Mouse (Mus musculus) common myeloid progenitor, adult 5-6 weeks (primary cell): ENCODE measurements around the gene Cybc1. TPM values are rescaled to one million over a fixed set of nuclear protein-coding genes. Genes with fewer than 3 reads are reported as not detected.

Experiments used
- ATAC-seq: replicated peaks from 2 replicates; pipeline ENCODE4 v1.8.0; 2016; ENCODE audit warnings: low read depth, mild to moderate bottlenecking, moderate TSS enrichment, inconsistent platforms; ENCODE audit not compliant: poor library complexity, severe bottlenecking
- total RNA-seq: library from RNA; stranded (forward); fragments of 200-1000, 187-1606 nt; gene quantifications from 2 replicates; pipeline ENCODE4 v1.2.3, GENCODE M21; 2017

The Cybc1 gene
- 22.7 and 30.2 TPM in 2 replicates for total RNA-seq

DNA sequence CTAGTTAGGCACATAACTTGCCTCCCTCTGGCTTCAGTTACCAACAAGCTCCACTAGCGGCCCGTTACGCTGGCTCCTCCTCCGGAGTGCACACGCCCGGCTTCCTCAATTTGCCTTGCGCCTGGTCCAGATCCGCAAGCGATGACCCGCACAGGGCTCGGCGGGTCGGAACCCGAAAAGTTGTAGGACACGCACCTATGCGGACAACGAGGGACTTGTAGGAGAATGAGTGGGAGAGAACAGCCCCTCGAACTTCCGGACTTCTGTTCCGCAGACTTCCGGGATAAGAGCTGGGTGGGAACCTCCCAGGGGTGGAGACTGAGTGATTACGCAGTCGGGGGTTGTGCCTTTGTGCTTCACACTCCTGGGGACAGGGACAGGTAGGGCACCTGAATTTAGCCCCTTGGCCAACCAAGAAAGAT, at the start of gene Cybc1:
Cybc1 (minus strand) TSS at position 305 of the 422 bp plus-strand sequence.
- ATAC-seq, result peak; percentile 86

DNA sequence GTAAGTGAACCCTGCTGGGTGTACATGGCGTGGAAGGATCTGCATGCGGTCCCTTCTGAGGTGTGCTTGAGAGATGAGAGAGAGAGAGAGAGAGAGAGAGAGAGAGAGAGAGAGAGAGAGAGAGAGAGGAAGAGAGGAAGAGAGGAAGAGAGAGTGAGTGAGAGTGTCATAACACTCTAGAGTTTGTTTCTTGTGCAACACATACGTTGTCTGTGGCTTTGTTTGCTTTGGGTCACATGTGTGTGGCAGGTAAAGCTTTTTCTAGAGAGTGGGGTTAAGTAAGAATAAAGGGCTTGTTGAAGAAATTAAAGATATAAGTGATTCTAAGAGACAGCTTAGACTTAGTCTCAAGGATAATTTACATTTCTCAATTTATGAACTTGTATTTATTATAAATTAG, 48.9 kb upstream of the Cybc1 start:
- no peak for ATAC-seq

DNA sequence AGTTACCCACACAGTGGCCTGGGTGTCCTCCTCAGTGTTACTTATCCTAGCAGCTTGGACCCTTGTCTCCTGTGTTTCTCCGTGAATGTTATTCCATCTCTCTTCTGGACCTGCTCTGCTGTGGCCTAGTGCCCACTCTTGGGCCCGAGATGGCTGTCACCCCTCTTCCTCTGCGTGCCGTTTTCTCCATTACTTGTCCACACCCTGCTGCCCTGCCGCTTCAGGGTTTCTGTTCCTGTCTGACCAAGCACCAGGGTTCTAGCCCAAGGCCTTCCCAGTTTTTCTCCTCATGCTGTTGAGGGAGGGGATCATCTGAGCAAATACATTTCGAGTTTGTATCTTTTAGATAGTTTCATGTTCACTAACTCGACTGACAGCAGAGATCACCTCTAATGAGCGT, 48.4 kb upstream of the Cybc1 start:
- no peak for ATAC-seq

DNA sequence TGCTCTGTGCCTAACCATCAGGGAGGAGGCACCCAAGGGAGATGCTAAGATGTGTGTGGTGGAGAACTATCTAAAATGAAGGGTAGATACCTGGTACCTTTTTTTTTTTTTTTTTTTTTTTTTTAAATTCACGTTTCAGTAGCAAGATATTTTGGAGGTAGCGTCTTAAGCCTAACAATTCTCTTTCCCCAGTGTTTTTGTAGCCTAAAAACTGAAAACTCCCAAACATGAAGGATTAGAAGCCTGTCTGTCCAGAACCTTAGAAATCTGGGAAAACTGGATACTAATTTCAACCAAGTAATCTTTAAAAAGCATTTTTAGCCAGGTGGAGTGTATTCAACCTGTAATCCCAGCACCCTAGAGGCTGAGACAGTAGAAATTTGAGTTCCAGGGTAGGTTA, 32.0 kb upstream of the Cybc1 start:
- no peak for ATAC-seq

DNA sequence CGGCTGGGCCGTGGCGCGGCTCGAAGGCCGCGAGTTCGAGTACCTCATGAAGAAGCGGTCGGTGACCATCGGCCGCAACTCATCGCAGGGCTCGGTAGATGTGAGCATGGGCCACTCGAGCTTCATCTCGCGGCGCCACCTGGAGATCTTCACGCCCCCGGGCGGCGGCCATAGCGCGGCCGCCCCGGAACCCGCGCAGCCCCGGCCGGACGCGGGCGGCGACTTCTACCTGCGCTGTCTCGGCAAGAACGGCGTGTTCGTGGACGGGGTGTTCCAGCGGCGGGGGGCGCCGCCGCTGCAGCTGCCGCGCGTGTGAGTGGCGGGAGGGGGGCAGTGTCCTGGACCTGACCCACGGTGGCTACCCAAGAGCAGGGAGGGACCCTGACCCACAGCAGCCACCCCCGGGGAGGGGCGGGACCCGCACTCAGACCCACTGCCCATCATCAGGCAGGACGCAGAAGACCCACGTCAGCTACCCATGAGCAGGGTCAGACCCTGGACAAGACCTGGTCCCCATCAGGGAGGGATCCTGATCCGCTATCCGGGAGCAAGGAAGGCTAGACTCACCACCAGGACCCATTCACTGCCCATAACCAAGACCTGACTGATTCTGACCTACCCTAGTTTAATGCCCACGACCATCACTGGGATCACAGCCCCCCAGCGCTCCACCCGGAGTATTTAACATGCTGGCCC, 31.2 kb upstream of the Cybc1 start:
- 0 out of 2 replicates have a peak, but pooled peaks have one; percentile 16 for ATAC-seq

DNA sequence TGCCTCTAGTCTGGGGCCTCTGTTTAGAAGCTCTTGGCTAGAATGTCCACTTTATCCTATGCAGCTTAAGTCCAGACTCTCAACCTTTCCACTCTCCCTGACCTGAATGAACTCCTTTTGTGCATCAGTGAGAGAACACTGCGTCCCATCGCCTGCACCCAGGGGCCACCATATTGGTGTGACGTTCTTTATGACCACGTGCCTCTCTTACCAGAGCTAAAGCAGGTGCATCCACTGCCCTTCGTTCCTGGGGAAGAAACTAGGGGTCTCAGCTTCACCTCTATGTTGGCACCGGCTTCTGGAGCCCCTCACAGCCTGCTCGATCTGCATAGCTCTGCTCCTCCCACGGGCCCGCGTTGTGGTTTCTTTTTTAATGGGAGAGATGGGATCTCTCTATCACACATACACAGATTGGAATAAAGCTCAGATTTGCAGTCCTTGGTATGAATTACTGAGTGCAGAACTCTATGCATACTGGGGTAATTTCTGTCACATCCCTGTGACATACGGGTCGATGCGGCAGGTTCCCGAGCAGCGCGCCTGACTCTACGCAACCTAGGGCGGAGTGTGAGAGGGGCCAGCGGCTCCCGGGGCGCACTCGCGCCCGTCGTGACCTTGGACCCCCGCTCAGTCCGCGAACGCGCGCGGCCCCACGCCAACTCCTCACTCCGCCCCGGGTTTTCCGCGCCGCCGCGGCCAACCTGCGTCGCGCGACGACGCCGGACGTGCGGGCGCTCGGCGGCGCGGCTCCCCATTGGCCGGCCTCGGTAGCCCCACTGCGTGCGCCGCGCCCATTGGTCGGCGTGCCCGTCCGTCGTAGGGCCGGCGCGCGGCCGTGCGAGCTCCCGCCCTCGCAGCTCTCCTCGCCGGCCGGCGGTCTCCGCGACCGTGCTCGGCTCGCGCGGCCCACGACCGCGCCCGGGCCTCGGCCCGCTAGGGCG, 30.3 kb upstream of the Cybc1 start, which contains the start of gene Foxk2:
Foxk2 (plus strand) TSS at position 831 of the 941 bp plus-strand sequence.
- peak; percentile 91 for ATAC-seq

DNA sequence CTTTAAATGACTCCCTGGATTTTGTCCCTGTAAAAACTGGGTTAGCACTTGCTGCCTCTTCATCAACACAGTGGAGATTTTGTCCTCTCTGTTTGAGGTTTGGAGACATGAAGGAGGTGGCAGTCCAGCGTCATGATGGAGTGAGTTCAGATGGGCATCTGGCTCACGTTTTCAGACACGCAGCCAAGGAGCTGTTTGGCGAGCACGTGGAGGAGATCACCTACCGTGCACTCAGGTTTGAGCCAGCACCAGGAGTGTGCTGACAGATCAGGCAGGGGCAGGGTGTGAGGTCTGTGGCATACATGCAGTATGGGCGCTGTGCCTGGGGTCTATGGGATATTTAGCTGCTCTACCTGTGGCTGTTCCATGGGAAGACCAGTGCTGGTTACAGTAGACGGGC, 21.1 kb upstream of the Cybc1 start:
- no peak for ATAC-seq

DNA sequence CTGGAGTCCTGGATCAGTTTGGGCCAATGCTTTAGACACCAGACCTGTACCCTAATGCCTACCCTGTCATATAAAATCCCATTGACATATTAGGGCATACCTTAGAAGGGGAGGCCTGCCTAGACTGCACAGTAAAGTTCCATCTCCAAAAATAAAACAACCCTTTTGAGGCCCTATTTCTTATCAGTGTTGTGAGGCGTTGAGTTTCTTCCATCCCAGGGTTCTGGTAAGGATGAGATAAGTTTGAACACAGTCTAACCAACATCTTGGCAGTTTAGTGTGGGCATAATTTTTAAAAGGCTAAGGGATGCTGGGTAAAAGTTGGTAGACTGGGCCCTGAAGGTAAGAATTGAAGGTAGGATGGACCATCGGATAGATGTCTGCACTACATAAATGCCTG, 10.5 kb upstream of the Cybc1 start:
- no peak; the same call in 1 of the 2 replicates for ATAC-seq

DNA sequence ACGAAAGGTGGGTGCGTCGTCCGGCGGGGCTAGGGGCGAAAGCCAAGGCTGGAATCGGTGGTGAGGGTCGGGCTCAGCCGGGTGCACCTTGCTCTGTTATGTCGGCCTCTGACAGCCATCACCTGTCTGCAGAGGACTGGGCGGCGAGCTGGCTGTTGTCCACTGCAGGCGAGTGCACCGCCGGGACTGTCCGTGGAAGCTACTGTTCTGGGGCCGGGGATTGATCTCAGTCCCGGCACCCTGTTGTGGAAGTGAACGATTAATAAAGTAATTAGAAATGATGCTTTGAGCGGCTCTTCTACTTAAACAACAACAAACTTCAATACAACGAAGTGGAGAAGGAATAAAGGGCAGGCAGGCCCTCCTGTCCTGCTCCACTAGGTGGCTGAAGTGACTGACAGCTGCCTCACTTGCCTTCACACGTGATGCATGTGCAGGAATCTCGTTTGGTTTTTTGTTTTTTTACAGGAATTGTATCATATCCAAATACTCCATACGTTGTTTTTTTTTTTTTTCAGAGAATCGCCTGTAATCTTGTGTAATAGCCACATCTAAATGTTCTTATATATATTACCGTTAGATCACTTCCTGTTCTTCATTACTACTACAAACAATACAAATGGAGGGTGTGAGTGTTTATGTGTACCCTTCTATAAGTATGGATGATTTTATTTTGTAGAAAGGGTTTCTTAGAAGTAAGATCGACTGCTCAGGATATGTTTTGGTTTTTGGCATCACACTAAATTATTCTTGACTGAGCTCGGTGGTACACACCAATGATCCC, 8.4 kb upstream of the Cybc1 start:
- ATAC-seq, result no peak; the same call in 1 of the 2 replicates

DNA sequence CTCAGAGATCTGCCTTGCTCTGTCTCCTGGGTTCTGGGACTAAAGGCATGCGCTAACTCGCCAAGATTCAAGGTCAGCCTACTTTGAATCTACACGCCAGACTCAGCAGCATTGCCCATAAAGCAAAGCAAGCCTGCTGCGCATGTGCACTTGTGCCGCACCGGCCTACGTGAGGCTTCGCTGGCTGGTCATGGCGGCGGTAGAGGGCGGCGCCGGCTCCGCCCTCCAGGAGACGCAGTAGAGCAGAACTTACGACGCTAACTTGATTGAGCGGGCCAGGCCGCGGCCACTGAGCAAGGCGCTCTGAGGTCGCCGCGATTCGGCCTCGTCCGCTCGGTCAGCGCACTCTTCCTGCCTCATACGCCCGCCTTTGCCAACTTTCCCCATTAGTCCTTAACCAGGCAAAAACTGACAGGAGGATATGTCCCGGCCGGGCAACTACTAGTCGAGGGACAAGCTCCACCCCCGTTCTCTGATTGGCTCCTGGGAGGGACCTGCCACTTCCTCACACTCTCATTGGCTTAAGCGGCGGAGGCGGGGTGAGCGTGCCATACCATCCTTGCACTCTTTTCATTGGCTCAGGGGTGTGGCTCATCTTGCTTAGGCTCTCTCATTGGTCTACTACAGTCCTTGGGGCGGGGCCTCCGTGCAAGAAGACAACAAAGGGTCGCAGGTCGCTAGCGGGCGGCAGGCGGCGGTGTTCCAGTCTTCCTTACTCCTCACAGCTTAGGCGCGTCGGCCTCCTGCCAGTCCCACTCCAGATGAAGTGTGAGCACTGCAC, 7.6 kb upstream of the Cybc1 start, which contains the start of gene Narf:
Narf (plus strand) TSS at position 690 of the 781 bp plus-strand sequence.
- ATAC-seq, result peak; percentile 91

DNA sequence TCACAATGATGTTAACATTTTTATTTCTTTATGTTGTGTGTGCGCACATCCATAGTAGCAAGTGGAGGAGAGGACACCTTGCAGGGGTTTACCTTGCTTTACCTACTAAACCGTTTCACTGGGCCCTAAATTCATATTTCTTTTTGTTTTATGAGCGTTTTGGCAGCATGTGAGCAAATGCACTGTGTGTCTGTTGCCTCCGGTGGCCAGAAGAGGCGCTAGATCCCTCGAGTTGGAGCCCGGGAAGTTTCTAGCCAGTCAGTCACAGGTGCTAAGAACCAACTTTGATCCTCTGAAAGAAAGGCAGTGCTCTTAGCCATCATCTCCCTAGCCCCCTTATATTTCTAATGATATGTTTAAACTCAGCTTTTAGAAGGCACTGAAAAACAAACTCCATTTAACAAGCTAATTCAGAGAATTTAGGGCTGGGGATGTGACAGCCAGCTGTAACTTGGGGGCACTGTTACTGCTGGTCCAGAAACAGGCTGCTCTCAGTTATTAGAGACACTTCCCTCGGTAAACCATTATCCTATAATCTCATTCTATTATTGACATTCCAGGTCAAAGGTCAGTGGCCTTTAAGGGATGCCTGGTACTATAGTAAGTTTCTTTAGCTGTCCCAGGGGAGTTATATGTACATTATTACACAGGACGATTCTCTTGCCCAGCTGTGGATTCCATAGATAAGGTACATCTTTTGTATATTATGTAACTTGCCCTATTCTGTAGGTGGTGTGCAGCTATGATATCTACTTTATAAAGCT, 6.5 kb upstream of the Cybc1 start:
- no peak for ATAC-seq

DNA sequence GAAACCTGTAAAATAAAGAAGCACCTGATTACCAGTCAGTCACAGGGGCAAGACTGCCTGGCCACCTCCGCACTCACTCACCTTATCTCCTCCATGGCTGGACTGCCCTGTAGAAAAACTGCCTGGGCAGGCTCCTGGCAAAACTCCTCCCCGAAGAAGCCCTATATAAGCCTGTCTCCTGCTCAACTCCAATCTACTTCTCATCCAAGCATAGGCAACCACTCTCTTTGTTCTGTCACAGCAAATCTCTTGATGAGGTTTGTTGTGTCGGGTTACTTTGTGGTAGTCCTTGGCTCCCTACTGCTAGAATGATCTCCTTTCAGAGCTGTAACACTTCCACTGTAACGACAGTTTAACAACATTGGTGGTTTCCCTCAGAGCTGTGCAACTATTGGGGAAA, 3.6 kb upstream of the Cybc1 start:
- no peak for ATAC-seq

DNA sequence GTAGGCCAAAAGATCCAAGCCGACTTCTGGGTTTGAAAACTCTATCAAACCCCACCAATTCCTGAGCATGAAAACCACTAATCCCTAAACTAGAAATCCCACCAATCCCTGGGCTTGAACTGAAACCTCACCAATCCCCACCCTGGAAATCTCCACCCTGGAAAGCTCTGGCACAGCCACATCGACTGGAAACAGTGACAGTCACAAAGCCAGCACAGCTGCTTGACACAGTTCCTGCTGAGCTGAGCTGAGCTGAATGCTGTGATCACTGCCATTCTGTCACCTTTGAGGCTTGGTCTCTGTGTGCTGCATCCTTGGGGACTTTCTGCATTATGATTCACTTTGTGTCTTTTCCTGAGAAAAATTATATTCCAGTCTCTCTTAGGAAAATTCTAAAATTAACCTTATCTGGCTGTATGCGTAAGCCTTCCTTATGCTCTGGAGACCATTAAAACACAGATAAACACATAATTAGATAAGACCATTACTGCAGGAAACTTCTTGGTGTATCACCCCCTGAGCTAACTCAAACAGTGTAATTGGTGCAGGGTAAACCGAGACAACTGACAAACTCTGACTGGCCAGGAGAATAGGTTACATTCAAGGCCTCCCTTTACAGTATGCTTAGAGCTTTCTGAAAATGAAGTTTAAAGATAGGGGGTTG, 2.6 kb upstream of the Cybc1 start:
- ATAC-seq, result no peak

DNA sequence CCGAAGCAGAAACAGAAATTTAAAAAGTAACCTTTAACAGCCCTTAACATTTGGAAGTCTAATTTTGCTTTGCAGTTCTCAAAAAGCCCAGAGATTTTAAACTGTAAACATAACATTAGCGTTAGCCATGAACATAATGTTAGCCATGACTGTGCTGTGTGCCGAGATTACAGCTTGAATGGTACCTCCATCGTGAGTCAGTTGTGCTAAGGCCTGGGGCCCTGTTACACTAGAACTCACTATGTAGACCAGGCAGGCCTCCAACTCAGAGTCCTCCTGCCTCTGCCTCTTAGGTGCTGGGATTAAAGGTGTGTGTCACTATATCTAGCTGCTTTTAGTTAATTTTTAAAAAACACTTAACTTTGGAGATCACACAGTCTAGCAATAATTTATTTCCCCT, 2.1 kb upstream of the Cybc1 start:
- ATAC-seq, result no peak

DNA sequence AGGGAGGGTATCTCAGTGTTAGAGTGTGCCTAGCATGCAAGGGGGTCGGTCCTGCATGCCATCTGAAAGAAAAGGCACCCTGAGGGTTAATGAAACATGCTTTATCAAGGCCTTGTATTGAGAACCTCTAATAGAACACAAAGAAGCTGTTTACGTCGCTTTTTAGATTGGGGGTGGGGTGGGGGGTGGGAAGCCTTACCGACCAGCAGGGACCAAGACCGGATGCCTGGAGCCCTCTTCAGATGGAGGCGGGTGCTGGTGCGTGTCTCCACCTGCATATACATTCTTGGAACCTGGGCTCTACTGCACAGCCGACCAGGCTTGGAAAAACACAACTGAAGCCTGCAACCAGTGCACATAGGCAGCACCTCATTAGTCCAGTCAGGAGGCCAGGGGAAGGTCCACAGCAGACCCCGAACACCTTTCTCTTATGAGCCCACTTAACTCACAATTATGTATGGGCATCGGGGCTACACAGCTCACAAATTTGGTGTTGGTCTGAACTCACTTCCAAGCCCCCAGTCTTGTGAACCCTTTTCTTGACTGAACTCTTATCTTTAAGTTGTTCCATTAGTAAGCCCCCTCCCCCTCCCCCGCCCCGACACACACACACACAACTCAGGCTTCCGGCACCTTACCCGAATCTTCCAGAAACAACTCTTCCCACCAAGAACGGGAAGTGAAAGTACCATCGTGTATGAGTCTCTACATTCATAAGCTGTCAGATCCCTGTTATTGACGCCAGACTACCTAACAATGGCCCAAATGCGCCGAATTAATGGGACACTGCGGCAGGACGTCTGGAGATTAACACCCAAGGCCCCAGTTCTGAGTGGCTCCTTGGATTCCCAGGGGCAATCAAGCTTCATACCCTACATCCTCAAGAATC, 749 bp downstream of the Cybc1 start:
- peak; percentile 64 for ATAC-seq

DNA sequence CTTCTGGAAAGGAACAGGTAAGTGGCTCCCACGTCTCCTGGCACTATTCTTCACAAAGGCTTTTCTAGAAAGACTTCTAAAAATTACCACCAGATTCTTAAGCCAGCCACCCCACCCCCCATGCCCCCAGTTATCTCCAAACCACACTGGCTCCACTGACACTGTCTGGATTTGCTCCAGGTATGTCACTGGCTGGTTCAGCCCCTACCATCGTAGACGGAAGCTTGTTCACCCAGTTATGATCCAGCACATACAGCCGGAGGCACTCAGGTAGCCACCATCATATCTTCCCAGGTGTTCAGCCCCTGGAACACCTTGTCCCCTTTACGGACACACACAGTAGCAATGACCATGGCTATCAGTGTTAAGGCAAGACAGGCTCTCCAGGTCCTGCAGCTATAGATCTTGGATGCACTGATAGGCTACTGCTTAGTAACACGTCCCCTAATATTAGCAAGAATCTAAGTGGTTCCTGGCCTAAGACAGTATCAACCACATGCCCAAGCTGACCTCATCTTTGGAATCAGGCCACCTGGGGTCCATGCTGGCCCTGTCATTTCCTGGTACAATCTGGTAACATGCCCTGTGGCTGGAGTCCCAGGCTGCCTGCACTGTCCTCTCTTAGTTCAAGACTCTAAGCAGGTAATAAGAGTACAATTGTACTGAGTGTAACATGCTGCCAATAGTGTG, 7.7 kb downstream of the Cybc1 start:
- peak; percentile 24; the same call in 1 of the 2 replicates for ATAC-seq

DNA sequence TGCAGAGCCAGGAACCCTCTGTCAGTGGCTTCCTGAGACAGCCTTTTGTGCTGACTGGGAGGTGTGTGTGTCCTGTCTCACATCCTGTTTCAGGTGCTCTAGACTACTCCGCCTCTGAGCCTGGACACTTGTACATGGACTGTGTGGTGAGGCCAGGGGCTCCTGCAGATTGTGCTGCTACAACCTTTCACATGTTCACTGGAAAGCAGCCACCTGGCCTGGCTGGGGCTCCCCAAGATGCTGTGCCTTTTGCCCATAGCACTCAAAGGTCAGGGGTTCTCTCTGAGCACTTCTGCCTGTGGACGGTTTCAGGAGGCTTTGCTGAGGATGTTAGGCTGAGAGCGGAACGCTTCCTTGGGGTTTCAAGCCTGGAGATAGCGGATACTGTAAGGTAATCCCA, 8.4 kb downstream of the Cybc1 start:
- no peak for ATAC-seq
